Mouse (Mus musculus): Measurements from ENCODE around the gene Timm17a. TPM values are rescaled to one million over a fixed set of nuclear protein-coding genes. Genes with fewer than 3 reads are reported as not detected.

Timm17a gene
- 100 to 1,000 TPM; 198 to 209 (median 201) TPM for polyA plus RNA-seq (2017; shearing (Covaris generic))

DNA sequence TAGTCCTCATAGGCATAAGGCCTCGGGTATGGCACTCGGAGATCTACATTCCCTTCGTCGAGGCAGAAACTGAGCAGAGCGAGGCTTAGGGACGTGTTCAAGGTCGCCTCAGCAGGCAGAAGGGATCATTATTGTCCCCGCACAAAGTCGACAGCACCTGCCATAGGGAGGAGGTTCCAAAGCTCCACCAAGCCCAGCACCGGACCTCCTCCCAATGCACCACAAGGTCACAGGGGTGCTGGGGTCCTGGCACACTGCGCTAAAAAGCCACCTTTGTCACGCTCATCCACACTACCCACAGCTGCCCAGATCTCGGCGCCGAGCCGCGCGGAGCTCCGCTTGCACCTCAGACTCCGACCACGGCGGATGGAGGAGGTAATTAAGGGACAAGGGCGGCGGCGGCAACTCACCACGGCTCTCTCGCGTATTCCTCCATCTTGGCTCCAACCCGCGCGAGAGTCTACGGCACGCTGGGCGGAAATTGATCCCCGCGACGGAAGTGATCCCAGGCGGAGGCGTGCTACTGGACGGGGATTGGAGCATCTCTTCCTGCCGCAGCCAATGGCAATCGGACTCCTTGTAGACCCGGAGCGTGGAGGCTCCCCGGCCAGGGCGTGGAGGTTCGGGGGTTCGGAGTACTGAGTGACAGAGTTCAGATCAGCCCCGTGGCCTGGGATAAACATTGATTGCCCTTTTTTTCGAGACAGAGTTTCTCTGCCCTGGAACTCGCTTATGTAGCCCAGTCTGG lies at the start of gene Timm17a:
Timm17a (minus strand) TSS at position 495 of the 748 bp plus-strand sequence.
- ATAC-seq = peak; percentile 100

GRCm38 (mm10) chr1:135362115-135362514 lies 48.5 kb upstream of the Timm17a start:
- ATAC-seq = no peak

GRCm38 (mm10) chr1:135361491-135361890 lies 47.9 kb upstream of the Timm17a start:
- no peak for ATAC-seq

- ATAC-seq = no peak
Measured at GRCm38 (mm10) chr1:135359071-135359470, 45.5 kb upstream of the Timm17a start.

DNA sequence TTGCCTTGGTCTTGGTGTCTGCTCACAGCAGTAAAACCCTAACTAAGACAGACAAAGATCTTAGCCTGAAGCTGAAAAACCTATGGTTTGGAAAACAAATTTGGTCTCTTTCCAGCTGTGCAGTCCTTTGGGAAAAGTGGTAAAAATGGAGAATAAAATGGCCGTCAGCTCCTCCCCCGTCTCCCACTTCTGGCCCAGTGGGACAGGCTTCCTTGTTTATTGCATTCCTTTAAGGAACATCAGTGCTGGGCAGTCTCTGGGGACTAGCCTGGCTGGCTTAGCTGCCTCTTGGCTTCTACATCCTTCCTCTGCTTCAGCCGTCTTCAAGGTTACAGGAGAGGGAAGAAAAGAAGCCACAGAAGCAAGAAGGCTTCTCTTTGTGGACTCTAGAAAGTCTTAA lies 38.4 kb upstream of the Timm17a start:
- ATAC-seq = no peak

DNA sequence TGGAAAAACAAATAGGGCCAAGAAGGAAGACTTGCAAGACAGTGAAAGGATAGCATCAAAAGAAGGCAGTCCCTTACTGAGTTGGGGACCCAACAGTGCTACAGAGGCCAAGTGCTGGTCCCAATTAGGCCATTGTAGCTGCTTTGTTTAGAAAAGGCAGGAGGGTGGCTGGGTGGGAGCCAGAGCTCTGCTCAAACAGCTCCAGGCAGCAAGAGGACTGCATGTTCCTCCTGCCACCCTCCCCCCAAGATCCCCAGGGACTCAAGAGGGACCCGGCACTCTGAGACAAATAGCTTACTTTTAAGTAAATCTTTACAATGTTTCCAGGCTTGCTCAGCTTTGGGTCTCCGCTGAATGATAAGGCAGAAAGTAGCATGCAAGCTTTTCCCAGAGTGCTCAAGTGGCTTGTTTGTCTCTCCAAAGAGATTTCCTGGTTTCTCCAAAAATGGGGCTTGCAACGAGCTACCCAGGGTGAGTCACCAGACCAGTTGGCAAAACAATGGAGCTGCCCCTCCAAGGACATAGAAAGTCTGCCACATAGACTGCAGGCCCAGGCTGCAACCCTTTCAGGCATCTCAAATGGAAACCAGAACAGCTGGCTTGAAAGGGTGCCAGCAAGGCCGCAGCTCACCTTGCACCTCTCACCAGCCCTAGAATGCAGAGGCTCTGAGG lies 34.1 kb upstream of the Timm17a start:
- no peak for ATAC-seq

GRCm38 (mm10) chr1:135346891-135347290 lies 33.3 kb upstream of the Timm17a start:
- no peak for ATAC-seq

DNA sequence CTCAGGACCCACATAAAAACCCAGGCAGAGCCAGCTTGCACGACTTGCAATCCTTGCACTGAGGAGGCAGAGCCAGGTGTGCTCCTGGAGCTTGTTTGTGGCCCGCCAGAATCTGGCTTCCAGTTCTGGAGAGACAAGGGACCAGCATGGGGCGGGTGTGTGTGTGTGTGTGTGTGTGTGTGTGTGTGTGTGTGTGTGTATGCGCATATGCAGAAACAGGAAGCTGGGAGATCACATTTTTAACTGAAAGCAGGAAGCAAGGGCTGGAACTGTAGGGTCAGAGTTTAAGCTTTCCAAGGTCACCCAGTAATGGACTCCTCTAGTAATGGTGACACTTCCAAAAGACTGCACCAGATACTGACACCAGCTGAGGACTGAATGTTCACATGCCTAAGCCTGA lies 30.4 kb upstream of the Timm17a start:
- ATAC-seq = no peak

DNA sequence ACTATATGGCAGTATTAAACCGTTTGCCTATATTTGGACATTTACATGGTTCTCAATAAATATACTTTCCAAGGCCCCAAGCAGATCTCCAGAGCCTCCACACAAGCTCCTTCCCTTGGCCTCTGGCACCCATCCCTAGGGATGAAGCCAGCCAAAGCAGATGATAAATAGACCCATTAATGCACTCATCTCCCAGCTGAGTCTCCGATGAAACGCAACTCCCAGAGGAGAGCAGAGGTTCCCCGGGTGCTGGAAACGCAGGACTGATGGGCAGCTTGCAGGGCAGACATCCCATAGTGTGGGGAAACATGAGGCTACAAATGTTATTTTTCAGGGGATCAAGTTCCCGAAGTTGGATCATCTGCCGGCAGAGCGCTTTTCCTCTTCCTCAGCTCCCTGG lies 28.4 kb upstream of the Timm17a start:
- no peak for ATAC-seq

- ATAC-seq = no peak
Measured at GRCm38 (mm10) chr1:135330578-135330977, 17.0 kb upstream of the Timm17a start.

GRCm38 (mm10) chr1:135328368-135328767 lies 14.8 kb upstream of the Timm17a start:
- ATAC-seq = no peak

DNA sequence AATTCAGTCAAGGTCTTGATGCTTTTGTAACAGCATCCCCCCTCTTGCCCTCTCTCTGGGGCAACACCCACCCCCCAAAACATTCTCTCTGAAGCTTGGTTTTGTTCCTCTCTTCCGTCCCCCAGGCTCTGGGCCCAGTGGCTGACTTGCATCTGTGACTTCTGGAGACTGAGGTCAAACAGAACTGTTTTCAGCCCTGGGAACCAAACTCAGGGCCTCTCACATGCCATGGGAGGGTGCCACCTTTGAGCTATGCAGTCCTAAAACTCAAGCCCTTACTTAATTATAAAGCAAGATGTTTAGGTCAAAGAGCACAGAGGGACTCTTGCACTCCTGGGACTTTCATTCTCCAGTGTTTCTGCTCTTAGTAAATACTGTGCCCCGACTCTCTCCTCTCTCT lies 12.4 kb upstream of the Timm17a start:
- ATAC-seq = no peak

DNA sequence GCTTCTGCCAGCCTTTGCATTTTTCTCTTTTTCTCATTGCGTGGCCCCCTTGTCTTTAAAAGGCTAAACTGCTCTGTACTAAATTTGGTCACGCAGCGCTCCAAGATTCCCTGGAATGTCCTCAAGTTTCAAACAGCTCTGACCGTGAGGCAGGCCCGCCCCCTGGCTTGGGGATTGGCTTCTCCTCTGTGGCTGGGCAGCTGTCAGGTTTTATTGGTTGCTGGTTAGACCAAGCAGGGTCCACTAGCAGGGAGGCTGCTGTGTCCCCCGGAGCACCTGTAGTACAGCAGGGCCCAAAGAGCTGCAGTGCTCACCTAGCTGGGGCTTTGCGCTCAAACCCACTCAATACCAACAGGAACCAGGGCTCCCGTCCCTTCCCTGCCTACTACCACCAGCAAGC lies 11.0 kb upstream of the Timm17a start, which contains the start of gene Lmod1:
Lmod1 (plus strand) TSS at position 237 of the 400 bp plus-strand sequence.
- ATAC-seq = no peak

- no peak for ATAC-seq
Measured at GRCm38 (mm10) chr1:135323367-135323901, 9.9 kb upstream of the Timm17a start.

GRCm38 (mm10) chr1:135312201-135312600 lies 1.4 kb downstream of the Timm17a start:
- no peak for ATAC-seq

DNA sequence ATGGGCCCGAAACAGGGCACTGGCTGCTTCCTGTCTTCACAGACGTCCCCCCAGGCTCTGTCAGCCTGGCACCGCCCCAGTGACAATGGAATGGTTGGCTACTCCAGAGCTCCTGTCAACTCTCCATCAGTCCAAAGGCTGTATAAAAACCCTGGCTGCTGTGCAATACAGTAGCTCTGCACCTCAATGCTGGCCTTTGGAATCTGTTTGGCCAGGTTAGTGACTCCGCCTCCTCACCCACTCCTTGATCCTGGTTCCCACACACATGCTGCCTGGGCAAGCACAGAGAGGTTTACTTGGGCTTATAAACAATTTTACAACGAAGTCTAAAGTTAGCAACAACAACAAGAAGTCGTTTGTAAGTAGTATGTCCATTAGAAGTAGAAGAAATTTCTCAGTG lies 2.2 kb downstream of the Timm17a start:
- no peak for ATAC-seq

DNA sequence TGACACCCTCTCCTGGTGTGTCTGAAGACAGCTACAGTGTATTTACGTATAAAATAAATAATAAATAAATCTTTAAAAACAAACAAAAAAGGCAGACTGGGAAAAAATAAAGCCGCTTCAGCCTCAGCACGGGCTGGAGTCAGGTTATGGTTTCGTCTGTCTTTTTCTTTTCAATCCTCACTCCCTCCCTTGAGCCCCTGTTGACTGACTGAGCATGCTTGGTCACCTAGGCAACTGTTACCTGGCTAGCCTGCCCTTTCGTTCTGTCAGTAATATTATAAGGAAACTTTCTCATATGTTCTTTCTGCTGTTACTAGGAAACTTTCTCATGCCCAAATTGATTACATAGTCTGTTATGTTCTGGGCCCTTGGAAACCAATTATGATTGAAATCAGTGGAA lies 22.7 kb downstream of the Timm17a start:
- ATAC-seq = no peak

DNA sequence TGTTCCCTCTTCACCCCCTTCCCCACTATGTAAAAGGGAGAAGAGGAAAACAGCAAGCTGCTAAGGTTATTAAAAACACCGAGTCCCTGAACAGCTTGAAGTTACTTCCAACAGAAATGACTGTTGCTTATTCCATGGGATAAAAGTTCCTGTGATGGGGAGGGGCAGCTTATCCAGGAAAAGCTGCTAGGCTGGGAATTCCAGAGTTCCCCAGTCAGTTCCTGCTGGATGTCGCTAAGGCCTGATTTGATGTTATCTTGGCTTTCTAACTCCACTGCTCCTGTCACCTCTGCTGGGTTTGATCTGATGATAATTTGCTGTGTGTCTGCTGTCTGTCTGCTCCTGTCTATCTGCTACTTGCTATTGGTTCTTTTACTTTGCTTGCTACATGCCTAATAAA lies 27.3 kb downstream of the Timm17a start:
- ATAC-seq = no peak

GRCm38 (mm10) chr1:135283826-135284291 lies 29.7 kb downstream of the Timm17a start, which contains the start of gene Rnpep:
Gene Rnpep (minus strand): TSS chr1:135284084.
- ATAC-seq = peak; percentile 81

DNA sequence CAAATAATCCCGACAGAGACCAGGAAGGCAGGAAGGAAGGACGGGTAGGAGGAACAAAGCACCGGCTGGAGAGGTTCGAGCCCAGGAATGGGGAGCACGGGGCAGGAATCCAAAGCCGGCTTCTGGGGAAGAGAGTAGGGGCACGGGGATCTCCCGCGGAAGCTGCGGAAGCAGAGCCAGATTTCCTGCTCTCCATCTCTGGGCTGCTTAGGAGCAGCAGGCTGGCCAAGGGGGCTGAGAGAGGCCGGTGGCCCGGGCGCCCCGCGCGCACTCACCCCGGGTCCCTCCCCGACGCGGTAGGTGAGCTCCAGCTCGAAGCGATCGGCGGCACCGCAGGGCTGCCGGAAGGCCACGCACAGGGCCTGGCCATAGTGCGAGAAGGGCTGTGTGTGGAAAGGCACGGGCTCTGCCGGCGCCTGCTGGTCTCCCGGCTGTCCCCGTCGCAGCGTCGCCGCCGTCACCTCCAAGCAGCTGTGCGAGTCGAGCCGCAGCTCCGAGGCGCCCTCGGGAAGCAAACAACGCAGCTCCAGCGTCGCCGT lies 30.2 kb downstream of the Timm17a start:
- ATAC-seq = peak; percentile 38

- ATAC-seq = no peak
Measured at GRCm38 (mm10) chr1:135282536-135283286, 30.9 kb downstream of the Timm17a start.

GRCm38 (mm10) chr1:135281841-135282240 lies 31.7 kb downstream of the Timm17a start:
- no peak for ATAC-seq

- no peak for ATAC-seq
Measured at GRCm38 (mm10) chr1:135280646-135281045, 32.9 kb downstream of the Timm17a start.
